Mouse (Mus musculus): Measurements from ENCODE around the gene Fto.

DNA sequence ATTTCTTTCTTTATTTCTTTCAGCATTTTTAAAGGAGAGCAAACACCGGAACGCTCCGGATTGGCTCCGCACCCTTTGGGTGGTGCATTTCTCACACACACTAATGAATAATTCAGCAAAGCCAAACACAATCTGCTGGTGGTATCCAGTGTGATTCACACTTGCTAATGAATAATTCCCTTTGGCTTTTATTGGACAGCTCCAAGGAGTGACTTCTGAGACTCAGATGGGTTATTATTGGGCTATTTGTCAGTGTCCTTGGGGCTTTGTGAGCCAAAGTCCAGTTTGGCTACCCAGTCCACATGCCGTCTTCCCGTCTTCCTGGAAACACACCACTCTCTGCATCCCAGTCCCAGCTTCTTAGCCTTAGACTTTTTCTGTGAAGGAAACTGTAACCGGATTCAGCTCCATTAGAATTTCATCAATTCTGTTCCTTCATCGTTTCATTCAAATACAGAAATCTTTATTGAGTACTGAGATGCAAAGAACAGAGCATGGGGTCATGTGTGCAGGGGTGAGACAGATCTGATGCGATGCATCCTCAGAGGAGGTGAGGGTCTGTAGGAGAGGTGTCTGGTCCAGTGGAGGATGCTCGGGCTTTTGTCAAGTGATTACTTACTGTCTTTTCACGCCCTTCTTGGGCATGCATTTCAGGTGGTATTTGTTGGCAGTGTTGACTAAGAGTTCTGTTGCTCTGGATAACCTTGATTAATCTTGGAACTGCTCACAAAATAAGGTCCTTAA, 42.8 kb downstream of the Fto start:
- no peak for TF ChIP-seq CTCF (conservative IDR thresholded peaks at IDR 0.05; ENCODE audit: insufficient read depth, insufficient read length, low read depth, low read length)
- no peak for TF ChIP-seq POLR2A (IDR thresholded peaks at IDR 0.05; ENCODE audit: low read depth, low read length)
